Mouse (Mus musculus) testis, adult 2 months (tissue): ENCODE data around the gene Trpm1. TPM values are rescaled to one million over a fixed set of nuclear protein-coding genes. Genes with fewer than 3 reads are reported as not detected.

ENCODE experiments used
- H3K27ac ChIP-seq: fragments of 200-500 bp; 2 replicates; pipeline ENCODE4 v1.5.1; 2012; ENCODE audit warnings: low read depth, low read length; ENCODE audit not compliant: control insufficient read depth, insufficient read depth
- H3K27me3 ChIP-seq: fragments of 200-500 bp; 2 replicates; pipeline ENCODE4 v1.6.1; 2012; ENCODE audit warnings: mild to moderate bottlenecking, low read length, moderate library complexity; ENCODE audit not compliant: control insufficient read depth, insufficient read depth
- H3K36me3 ChIP-seq: fragments of 200-500 bp; 2 replicates; pipeline ENCODE4 v1.6.1; 2012; ENCODE audit warnings: mild to moderate bottlenecking, low read length; ENCODE audit not compliant: control insufficient read depth, insufficient read depth
- H3K4me1 ChIP-seq: fragments of 200-500 bp; 2 replicates; pipeline ENCODE4 v1.6.1; 2012; ENCODE audit warnings: low read length; ENCODE audit not compliant: control insufficient read depth, insufficient read depth
- H3K4me3 ChIP-seq: fragments of 200-500 bp; 2 replicates; pipeline ENCODE4 v1.5.1; 2012; ENCODE audit warnings: low read depth, mild to moderate bottlenecking, low read length, moderate library complexity, mixed read lengths; ENCODE audit not compliant: control insufficient read depth
- CTCF ChIP-seq: fragments of 200-500 bp; IDR thresholded peaks from 2 replicates; pipeline ENCODE4 v1.5.1; 2012; ENCODE audit warnings: low read depth, mild to moderate bottlenecking, inconsistent platforms, low read length, moderate library complexity; ENCODE audit not compliant: control insufficient read depth, insufficient read depth, insufficient replicate concordance
- POLR2A ChIP-seq: fragments of 200-500 bp; IDR thresholded peaks from 2 replicates; pipeline ENCODE4 v1.6.1; 2012; ENCODE audit warnings: low read depth, mild to moderate bottlenecking, inconsistent platforms, low read length, moderate library complexity; ENCODE audit not compliant: control insufficient read depth
- polyA plus RNA-seq: library from polyadenylated mRNA; depleted of rRNA; stranded (reverse); fragments of >200 nt; gene quantifications from 2 replicates; pipeline ENCODE4 v1.2.3, GENCODE M21; 2012

Trpm1 gene
- polyA plus RNA-seq, 1 experiment = 2.1 TPM

DNA sequence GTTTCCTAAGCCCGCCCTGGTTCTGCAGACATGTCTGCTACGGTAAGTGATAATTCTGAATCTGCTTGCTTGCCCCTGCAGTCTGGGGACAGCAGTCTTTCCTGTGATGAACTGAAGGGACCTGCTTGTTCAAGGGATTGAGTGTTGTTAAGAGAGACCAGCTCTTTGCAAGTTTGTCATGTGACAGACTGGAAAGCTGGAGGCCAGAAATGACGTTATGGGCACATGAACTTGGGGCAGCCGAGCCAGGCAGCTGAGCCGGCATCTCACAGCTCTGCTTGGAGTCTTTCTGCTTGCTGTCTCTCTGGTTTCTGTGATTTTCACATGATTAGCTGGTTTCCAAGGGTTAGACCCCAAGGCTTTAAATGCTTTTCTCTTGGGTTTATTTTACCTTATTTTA lies 74.0 kb downstream of the Trpm1 start:
- H3K27ac ChIP-seq = no peak overlapping the region
- no peaks in the 10 kb centered on the region for H3K4me1 ChIP-seq
- no peak for TF ChIP-seq CTCF
- no peak for TF ChIP-seq POLR2A
- H3K4me3 ChIP-seq = no peak overlapping the region
- H3K36me3 ChIP-seq = no peaks in the 10 kb centered on the region; the same call in 1 of the 2 replicates
- no peaks in the 10 kb centered on the region for H3K27me3 ChIP-seq

DNA sequence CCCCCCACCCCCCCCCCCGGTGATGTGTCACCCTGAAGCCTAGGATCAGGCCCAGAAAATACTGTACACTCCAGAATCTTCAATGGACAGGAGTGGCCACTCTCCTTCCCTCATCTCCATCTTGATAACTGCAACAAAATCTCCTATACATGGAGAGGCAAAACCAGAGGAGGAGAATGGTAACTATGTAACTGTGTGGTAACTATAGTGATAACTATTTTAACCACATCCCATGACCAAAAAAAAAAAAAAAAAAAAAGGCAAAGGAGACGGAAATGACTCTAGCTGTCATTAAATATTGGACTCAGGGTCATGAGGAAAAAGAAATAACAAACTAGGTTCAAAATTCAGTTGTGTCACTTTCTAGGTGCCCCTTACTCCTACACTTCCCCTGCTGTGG lies 74.7 kb downstream of the Trpm1 start:
- Histone ChIP-seq H3K27ac (no peak overlapping the region), H3K27me3 (no peaks in the 10 kb centered on the region), H3K36me3 (no peaks in the 10 kb centered on the region; the same call in 1 of the 2 replicates), H3K4me1 (no peaks in the 10 kb centered on the region), H3K4me3 (no peak overlapping the region)
- TF ChIP-seq CTCF (no peak), POLR2A (no peak)

DNA sequence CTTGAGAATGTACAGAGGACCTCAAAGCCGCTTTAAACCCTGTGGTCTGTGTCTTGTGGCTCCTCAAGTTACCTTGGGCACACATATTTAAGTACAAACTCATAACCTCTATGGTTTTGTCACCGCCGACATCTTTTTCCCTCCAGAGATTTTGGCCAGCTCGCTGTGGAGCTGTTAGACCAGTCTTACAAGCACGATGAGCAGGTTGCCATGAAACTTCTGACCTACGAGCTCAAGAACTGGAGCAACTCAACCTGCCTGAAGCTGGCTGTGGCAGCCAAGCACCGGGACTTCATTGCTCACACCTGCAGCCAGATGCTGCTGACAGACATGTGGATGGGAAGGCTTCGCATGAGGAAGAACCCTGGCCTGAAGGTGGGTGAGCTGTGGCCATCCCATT lies 76.3 kb downstream of the Trpm1 start:
- Histone ChIP-seq H3K27ac (no peak overlapping the region), H3K4me3 (no peak overlapping the region), H3K36me3 (no peaks in the 10 kb centered on the region; the same call in 1 of the 2 replicates), H3K4me1 (no peaks in the 10 kb centered on the region), H3K27me3 (no peaks in the 10 kb centered on the region)
- no peak for TF ChIP-seq CTCF
- TF ChIP-seq POLR2A = no peak

DNA sequence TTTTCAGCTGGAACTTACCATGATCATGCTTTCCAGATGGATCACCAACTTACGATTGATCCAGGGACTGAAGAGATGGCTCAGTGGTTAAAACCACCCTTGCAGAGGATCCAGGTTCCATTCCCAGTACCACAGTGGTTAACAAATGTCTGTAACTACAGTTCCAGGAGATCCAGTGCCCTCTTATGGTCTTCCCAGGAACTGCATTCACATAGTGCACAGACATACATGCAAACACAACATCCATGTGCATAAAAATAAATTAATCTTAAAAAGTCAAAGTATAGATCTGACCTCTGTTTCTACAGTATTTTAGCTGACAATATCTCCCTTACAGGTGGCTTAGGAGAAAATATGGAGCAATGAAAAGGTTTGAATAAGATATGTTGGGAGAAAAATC lies 77.4 kb downstream of the Trpm1 start:
- H3K36me3 ChIP-seq = no peaks in the 10 kb centered on the region; the same call in 1 of the 2 replicates
- H3K27me3 ChIP-seq = no peaks in the 10 kb centered on the region
- no peaks in the 10 kb centered on the region for H3K4me1 ChIP-seq
- TF ChIP-seq CTCF (no peak), POLR2A (no peak)
- H3K27ac ChIP-seq = no peak overlapping the region
- no peak overlapping the region for H3K4me3 ChIP-seq

DNA sequence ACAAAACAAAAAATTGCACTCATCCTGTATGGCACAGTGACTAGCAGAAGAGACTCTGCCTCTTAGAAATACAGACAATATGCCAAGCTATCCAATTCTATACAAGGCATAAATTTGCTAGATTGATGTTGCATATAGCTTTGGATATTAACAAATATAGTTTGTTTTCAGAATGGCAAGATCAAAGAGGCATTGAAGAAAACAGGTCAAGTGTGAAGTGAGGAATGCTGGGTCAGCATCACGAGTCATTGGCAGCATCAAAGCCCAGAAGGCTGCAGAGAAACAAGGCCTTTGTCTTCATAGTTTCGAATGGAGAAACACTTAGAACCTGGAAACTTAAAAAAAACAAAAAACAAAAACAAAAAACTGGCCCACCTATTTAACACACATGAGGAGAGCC lies 78.4 kb downstream of the Trpm1 start:
- Histone ChIP-seq H3K4me1 (no peaks in the 10 kb centered on the region), H3K36me3 (no peaks in the 10 kb centered on the region; the same call in 1 of the 2 replicates), H3K27ac (no peak overlapping the region), H3K4me3 (no peak overlapping the region), H3K27me3 (no peaks in the 10 kb centered on the region)
- no peak for TF ChIP-seq CTCF
- TF ChIP-seq POLR2A = no peak

DNA sequence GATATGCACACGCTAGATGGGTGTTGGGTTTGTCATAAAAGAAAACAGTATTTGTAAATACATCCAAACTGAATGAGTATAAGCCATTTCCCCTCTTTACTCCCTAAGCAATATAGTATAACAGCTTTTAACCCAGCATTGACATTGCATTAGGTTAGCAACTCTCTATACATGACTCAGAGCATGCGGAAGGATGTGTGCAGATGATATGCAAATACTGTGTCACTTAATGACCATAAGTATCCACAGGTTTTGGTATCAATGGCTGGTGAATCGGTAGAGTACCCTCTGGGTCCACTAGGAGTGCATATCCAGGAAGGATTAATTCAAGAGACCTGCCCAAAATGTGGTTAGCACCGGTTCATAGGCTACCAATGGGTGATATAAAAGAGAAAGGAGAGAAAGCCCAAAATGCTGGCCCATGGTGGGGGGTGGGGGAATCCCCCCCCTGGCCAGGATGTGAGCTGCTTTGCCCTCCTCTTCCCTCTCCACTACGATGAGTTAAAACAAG lies 80.7 kb downstream of the Trpm1 start:
- H3K4me3 ChIP-seq = no peak overlapping the region
- no peaks in the 10 kb centered on the region for H3K4me1 ChIP-seq
- no peaks in the 10 kb centered on the region for H3K27me3 ChIP-seq
- no peaks in the 10 kb centered on the region; the same call in 1 of the 2 replicates for H3K36me3 ChIP-seq
- TF ChIP-seq CTCF = no peak
- no peak for TF ChIP-seq POLR2A
- no peak overlapping the region for H3K27ac ChIP-seq

DNA sequence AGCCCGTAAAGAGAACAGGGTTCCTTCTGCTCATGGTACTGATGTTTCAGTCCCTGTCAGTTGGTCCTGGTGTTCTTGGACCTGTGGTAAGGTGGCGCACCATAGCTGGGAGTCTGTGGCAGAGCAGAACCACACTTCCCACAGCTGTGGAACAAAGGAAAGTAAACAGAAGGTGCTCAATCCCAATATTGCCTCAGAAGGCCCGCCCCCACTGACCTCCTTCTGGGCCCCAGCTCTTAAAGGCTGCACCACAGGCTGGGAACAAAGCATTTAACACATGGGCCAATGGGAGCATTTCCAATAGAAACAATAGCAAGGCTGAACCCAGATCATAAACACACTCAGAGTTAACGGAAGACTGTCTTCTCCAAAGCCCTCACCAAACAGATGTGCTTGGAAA lies 82.9 kb downstream of the Trpm1 start:
- Histone ChIP-seq H3K4me3 (no peak overlapping the region), H3K27ac (no peak overlapping the region), H3K4me1 (no peaks in the 10 kb centered on the region), H3K36me3 (no peaks in the 10 kb centered on the region), H3K27me3 (no peaks in the 10 kb centered on the region)
- TF ChIP-seq CTCF (no peak), POLR2A (no peak)

DNA sequence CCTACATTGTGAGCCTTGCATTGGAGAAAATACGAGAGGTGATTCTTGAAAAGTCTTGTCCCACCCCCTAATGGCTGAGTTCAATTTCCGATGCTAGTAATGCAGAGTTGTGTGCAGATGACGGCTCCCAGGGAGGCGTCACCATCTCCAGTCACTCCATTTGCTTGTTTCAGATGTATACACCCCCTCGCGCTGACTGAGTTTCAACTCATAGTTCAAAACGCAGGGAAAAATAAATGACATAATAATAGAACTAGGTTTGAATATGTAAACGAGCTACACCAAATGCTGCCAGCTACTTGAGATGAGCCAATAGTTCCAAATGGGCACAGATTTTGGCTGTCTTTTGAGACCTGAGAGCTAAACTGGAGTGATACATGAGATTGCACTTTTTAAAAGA lies 84.1 kb downstream of the Trpm1 start:
- no peaks in the 10 kb centered on the region for H3K27me3 ChIP-seq
- H3K4me1 ChIP-seq = no peaks in the 10 kb centered on the region
- no peak overlapping the region for H3K27ac ChIP-seq
- no peaks in the 10 kb centered on the region for H3K36me3 ChIP-seq
- TF ChIP-seq POLR2A (no peak), CTCF (no peak)
- no peak overlapping the region for H3K4me3 ChIP-seq
